Mouse (Mus musculus) embryonic facial prominence, embryonic 14.5 days (tissue): ENCODE data around the gene Xpot. TPM values are rescaled to one million over a fixed set of nuclear protein-coding genes. Genes with fewer than 3 reads are reported as not detected.
A peak's percentile ranks its signal among the peaks of the same experiment; 100 is the strongest.

Experiments
- ATAC-seq: fragments of 200-750 bp; cut with Nextera tagmentation; 2 replicates; pipeline ENCODE4 v1.8.0; 2017; ENCODE audit warnings: low read depth, moderate number of reproducible peaks, moderate TSS enrichment
- DNase-seq: peaks from one replicate; pipeline ENCODE4 v3.0.0-alpha.2; 2015; ENCODE audit warnings: low spot score
- H3K27ac ChIP-seq: fragments of 300-500 bp; sonication (generic); replicated peaks from 2 replicates; pipeline ENCODE4 v1.5.1; 2014; ENCODE audit warnings: low read depth, mild to moderate bottlenecking, low read length, moderate library complexity
- H3K27me3 ChIP-seq: fragments of 300-500 bp; sonication (generic); replicated peaks from 2 replicates; pipeline ENCODE4 v1.6.1; 2014; ENCODE audit warnings: low read length; ENCODE audit not compliant: control insufficient read depth, insufficient read depth
- H3K36me3 ChIP-seq: fragments of 300-500 bp; sonication (generic); 2 replicates; pipeline ENCODE4 v1.6.1; 2014; ENCODE audit warnings: low read length, mixed read lengths; ENCODE audit not compliant: control insufficient read depth, insufficient read depth
- H3K4me1 ChIP-seq: fragments of 300-500 bp; sonication (generic); 2 replicates; pipeline ENCODE4 v1.6.1; 2014; ENCODE audit warnings: antibody characterized with exemption, low read length; ENCODE audit not compliant: control insufficient read depth, insufficient read depth
- H3K4me2 ChIP-seq: fragments of 300-500 bp; sonication (generic); 2 replicates; pipeline ENCODE4 v1.6.1; 2014; ENCODE audit warnings: low read depth, mild to moderate bottlenecking, low read length, moderate library complexity, mixed read lengths
- H3K4me3 ChIP-seq: fragments of 300-500 bp; sonication (generic); 2 replicates; pipeline ENCODE4 v1.5.1; 2014; ENCODE audit warnings: low read depth, mild to moderate bottlenecking, low read length
- H3K9ac ChIP-seq: fragments of 300-500 bp; sonication (generic); 2 replicates; pipeline ENCODE4 v1.6.1; 2014; ENCODE audit warnings: low read depth, mild to moderate bottlenecking, low read length, moderate library complexity, mixed read lengths
- H3K9me3 ChIP-seq: fragments of 300-500 bp; sonication (generic); 2 replicates; pipeline ENCODE4 v1.6.1; 2016; ENCODE audit warnings: low read length; ENCODE audit not compliant: control insufficient read depth
- WGBS: fragments of 180-500 bp; shearing (Covaris S2); extraction: QIAGEN DNeasy Blood & Tissue Kit; methylation state at CpG from one replicate; pipeline ENCODE4 v1.1.7; 2014; 5-methylcytosine and 5-hydroxymethylcytosine counted together
- microRNA-seq: library from miRNA; unstranded; fragments of <30 nt; microRNA quantifications from one replicate; pipeline ENCODE4, GENCODE M21; 2016; ENCODE audit warnings: borderline number of aligned reads
- polyA plus RNA-seq: library from polyadenylated mRNA; unstranded; fragments of >200 nt; fragmentation: Nextera tagmentation; extraction: Ambion mirVana; gene quantifications from 2 replicates; pipeline ENCODE4 v1.2.1, GENCODE M21; 2014

Gene Xpot
- polyA plus RNA-seq, 1 experiment from 2014 or later = 54.9 TPM

DNA sequence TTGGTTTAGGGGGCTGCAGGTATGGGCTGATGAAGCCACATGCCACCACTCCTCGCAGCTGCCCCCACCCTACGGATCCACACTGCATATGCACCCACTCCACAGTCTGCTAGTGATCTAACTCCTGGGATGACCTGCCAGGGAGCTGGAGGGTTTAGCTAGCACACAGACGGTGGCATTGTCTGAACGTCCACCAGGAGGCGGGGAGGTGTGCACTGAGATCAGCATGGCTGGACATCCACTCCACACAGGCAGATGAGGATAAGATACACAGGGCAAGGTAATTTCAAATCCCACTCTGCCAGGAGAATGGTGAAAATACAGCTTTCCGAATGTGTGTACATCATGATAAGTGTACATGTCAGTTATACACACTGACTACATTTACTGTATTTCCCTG is 69.9 kb downstream of the Xpot start:
- ATAC-seq = no peak
- DNase-seq = no peak

DNA sequence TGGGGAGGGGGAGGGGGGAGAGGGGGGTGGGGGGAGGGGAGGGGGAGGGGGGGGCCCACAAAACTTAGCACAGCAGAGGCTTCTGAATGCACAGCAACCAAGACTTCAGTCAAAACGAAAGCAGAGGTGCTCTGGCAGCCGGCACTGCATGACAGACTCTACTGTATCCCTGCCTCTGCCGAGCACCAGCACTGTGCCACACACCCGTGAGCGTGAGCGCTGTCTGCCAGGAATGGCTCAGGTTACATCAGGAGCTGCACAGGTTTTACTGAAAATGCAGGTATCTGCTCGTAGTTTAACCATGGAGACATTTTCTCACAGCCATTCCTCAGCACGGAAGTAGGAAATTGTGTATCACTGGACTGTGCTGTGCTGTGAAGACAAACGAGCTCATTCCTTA is 75.8 kb downstream of the Xpot start:
- peak; percentile 81 for ATAC-seq
- H3K27ac ChIP-seq = no peak overlapping the region
- H3K4me2 ChIP-seq = no peak overlapping the region
- 64% methylated on average over 9 of the region's 9 CpGs for WGBS
- no peak overlapping the region for H3K4me3 ChIP-seq
- peaks cover 94% of the 10 kb centered on the region for H3K36me3 ChIP-seq
- no peaks in the 10 kb centered on the region for H3K4me1 ChIP-seq
- no peaks in the 10 kb centered on the region for H3K9me3 ChIP-seq
- H3K9ac ChIP-seq = no peak overlapping the region
- no peaks in the 10 kb centered on the region for H3K27me3 ChIP-seq
- peak; percentile 57 for DNase-seq

More for the DNA sequence above, 69.9 kb downstream of the Xpot start:
- no peak overlapping the region for H3K27ac ChIP-seq
- H3K4me3 ChIP-seq = no peak overlapping the region
- no peak overlapping the region for H3K9ac ChIP-seq
- no peaks in the 10 kb centered on the region for H3K9me3 ChIP-seq
- H3K4me2 ChIP-seq = no peak overlapping the region
- H3K4me1 ChIP-seq = no peaks in the 10 kb centered on the region
- no peaks in the 10 kb centered on the region for H3K27me3 ChIP-seq
- 76% methylated on average over 6 of the region's 6 CpGs for WGBS
- peaks cover 95% of the 10 kb centered on the region for H3K36me3 ChIP-seq

DNA sequence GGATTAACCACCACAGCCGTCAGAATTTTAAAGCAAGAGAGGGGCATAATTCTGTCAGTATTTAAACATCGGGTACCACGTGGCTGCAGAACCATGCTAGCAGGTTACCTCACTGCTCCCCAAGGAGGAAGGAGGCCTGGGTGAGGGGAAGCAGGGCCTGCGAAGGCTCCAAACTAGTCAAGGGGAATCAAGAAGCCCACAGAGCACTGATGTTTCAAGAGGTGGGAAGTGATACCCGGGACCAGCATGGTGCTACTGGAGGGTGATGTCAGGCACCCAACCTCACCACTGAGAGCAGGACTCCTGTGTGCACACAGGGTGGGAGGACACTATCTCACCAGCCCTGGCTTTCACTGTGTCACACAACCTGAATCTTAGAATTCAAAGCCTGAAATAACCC is 76.5 kb downstream of the Xpot start:
- Histone ChIP-seq H3K36me3 (peaks cover 92% of the 10 kb centered on the region), H3K4me2 (no peak overlapping the region), H3K9ac (no peak overlapping the region), H3K4me1 (no peaks in the 10 kb centered on the region), H3K27me3 (no peaks in the 10 kb centered on the region), H3K27ac (no peak overlapping the region), H3K4me3 (no peak overlapping the region), H3K9me3 (no peaks in the 10 kb centered on the region)
- 81% methylated on average over 5 of the region's 5 CpGs for whole genome bisulfite sequencing
- no peak for DNase-seq
- no peak for ATAC-seq

DNA sequence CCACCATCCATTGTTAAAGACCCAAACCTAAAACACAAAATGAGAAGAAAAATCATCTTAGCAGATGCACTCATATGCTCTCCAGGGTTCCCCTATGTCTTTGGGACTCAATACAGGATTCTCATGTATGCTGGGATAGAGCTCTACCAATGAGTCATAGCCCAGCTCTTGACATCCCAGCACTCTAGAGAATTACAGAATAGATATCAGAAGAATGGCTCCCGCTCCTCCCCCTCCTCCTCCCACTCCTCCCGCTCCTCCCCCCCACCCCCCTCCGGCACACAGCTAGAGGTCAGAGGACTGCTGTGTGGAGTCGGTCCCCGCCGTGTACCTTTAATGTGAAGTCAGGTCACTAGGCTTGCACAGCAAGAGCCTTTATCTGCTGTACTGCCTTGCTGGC is 79.0 kb downstream of the Xpot start:
- 76% methylated on average over 5 of the region's 6 CpGs for WGBS
- Histone ChIP-seq H3K4me3 (no peak overlapping the region), H3K9ac (no peak overlapping the region), H3K9me3 (no peaks in the 10 kb centered on the region), H3K36me3 (peaks cover 67% of the 10 kb centered on the region), H3K27me3 (no peaks in the 10 kb centered on the region), H3K4me2 (no peak overlapping the region), H3K27ac (no peak overlapping the region), H3K4me1 (no peaks in the 10 kb centered on the region)
- DNase-seq (no peak), ATAC-seq (no peak)

DNA sequence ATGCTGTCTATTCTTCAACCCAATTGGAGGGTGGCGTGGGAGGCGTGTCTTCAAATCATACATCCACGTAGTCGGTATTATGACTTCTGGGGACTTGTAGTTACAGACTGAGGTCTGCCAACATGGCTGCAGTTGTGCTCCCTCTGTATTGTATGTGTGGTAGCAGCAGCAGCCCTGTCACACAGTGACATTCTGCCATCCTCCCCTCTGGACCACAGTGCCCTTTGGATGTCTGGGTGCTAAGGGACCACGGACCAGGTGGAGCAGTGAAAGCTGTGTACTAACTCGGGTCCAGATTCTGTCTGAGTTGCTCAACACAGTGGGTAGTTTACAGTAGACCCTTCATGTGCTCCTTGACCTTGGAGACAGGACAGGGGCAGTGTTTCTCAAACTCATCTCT is 82.6 kb downstream of the Xpot start:
- Histone ChIP-seq H3K4me1 (no peaks in the 10 kb centered on the region), H3K9me3 (no peaks in the 10 kb centered on the region), H3K27me3 (no peaks in the 10 kb centered on the region), H3K36me3 (peaks cover 35% of the 10 kb centered on the region), H3K4me3 (no peak overlapping the region), H3K27ac (no peak overlapping the region), H3K9ac (no peak overlapping the region), H3K4me2 (no peak overlapping the region)
- WGBS = 98% methylated on average over 6 of the region's 6 CpGs
- DNase-seq (no peak), ATAC-seq (no peak)

DNA sequence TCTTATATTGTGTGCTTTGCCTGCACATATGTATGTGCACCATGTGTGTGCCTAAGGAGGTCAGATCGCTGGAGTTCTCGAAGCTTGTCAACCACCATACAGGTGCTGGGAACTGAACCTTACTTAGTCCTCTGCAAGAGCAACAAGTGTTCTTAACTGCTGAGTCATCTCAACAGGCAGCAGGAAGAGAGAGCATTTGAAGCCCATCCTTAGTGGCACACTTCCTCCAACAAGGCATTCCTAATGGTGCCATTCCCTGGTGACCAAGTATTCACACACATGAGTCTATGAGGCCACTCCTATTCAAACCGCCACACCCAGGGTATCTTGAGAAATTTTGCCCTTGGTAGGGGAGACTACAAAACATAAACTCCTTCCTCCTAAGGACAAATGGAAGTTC is 84.0 kb downstream of the Xpot start:
- ATAC-seq (no peak), DNase-seq (no peak)
- Histone ChIP-seq H3K27ac (no peak overlapping the region), H3K36me3 (peaks cover 21% of the 10 kb centered on the region), H3K4me1 (no peaks in the 10 kb centered on the region), H3K4me3 (no peak overlapping the region), H3K9ac (no peak overlapping the region), H3K9me3 (no peaks in the 10 kb centered on the region), H3K27me3 (no peaks in the 10 kb centered on the region), H3K4me2 (no peak overlapping the region)
- WGBS = 95% methylated on average over 3 of the region's 3 CpGs

Small RNA genes within 50 kb of the gene (microRNA-seq; reads per million reads assigned to microRNA genes)
- gene Gm24330 = not detected

Other genes with a start within 250 kb of the Xpot start
- 23.6 and 27.0 TPM in 2 replicates for gene Rassf3, start 150.0 kb downstream of the Xpot start, polyA plus RNA-seq
- gene Tbk1, start 39.5 kb downstream of the Xpot start, polyA plus RNA-seq = 28.6 and 32.4 TPM in 2 replicates
- 1.7 and 2.2 TPM in 2 replicates for gene D930020B18Rik, start 15.3 kb upstream of the Xpot start, polyA plus RNA-seq
- 2.9 and 4.2 TPM in 2 replicates for gene BC048403, start 113.6 kb upstream of the Xpot start, polyA plus RNA-seq